Mouse (Mus musculus) retina, adult 2 months (tissue): ENCODE results near the gene Olig3.
"Not testable (repeated sequence)": the region's sequence is repeated elsewhere in the genome, so short reads cannot be mapped to it uniquely, and the experiment has no call there.

ENCODE experiments used
- DNase-seq: peaks from one replicate; pipeline ENCODE4 v3.0.0-alpha.2; 2012; ENCODE audit warnings: low read depth, low spot score

Olig3 gene

DNA sequence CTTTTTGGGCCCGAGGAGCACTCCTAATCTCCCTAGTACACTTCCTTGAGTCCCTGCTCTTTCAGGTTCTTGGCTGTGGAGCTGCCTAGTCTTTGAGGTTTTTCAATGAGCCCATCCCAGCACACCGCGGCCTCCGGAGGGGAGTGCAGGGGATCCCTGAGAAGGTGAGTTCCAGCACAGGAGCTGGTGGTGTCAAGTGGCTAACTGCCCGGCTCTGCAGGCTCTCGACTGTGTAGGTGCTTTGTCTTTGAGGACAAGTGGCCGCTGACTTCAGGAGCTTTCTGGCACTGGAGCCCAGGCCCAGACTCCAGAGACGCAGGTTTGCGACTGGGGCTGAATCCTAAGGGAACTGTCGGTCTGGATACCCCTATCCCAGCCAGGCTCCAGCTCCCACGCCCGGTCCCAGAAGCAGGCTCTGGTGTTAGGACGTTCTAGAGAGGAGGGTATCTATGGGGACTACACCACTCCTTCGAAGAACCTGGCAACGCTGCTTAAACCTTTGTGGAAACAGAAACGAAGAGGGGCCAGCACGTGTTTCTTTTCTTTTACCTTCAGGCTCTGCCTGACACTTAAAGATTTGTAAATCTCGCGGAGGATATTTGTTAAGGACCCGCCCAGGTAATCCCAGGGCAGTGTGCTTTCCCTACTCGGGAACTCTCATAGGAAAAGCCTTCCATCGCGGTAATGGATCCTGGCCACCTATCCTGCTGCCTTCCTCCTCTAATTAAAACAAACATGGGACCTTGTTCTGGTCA, 5.4 kb downstream of the Olig3 start:
- DNase-seq = no peak

- no peak for DNase-seq
Observed at GRCm38 (mm10) chr10:19362294-19362590, 5.9 kb downstream of the Olig3 start.

DNA sequence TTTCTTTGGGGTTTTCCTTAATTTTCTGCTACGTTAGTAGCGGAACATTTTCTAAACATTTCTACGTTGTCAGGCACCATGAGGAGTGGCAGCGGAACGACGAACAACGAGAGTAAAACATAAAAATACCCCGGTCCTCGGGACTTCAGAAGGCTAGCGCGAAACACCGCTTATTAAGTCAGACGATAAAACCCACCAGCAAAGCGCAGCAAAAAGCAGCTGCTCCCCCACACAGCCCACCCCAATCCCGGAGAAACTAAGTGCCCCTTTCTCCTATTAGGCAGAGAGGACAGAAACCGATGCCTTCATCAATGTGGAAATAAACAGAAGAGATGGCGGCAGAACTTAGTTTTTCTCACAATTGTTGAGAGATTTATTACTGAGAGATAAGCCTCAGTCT, 6.5 kb downstream of the Olig3 start:
- no peak for DNase-seq

GRCm38 (mm10) chr10:19363365-19363764, 7.0 kb downstream of the Olig3 start:
- DNase-seq = no peak

- no peak for DNase-seq
Observed at GRCm38 (mm10) chr10:19369143-19369542, 12.8 kb downstream of the Olig3 start.

DNA sequence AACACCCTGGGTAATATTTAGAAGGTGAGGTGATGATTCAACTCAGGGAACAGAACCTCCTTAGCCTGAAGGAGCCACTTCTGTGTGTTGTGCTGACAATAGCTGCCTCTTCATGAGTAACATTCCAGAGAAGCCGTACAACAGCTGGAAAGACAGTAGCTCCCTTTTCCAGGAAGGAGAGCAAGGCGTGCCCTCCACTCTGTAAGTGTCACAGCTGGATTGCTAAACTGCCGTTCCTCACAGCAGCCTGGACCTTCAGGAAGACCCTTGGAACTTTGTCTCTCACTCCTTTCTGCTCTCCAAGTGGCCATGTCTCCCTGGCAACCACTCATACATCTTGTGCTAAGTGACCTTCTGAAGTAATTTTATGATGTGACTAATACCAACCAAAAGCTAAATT, 13.8 kb downstream of the Olig3 start:
- no peak for DNase-seq

GRCm38 (mm10) chr10:19372263-19372662, 15.9 kb downstream of the Olig3 start:
- no peak for DNase-seq

DNA sequence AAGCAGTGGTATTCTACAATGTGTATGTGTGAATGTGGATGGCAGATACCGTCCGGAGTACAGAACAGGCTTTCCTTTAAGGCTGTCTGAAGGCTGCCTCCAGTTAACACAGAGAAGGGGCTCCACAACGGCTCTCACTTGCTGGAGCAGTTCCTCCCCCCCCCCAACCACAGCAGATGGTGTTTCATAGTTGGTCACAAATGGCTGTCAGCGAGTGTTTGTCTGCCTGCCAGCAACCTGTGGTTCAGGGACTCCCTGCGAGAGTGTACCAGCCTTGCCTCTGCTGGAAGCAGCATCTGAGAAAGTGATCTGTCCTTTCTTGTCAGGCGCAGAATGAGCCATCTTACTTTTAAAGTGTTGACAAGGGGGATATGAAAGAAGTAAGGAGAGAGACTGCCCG, 17.5 kb downstream of the Olig3 start:
- DNase-seq = no peak

DNA sequence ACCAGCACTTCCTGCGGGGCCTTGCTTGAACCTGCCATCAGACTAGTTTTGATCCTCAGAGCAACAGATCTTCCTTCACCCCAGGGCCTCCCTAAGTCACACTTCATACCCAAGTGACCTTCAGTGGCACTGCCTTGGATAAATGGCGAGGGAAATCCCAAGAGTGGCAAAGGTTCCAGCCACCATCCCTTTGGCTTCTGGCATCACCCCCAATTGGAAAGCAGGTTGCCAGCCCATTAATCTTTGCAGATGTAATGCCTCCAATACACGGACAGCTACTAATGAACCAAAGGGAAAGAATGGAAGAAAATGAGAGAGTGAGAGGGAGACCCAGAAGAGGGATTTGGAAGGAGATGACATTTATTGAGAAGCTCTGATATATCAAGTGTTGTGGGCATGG, 18.0 kb downstream of the Olig3 start:
- no peak for DNase-seq

DNA sequence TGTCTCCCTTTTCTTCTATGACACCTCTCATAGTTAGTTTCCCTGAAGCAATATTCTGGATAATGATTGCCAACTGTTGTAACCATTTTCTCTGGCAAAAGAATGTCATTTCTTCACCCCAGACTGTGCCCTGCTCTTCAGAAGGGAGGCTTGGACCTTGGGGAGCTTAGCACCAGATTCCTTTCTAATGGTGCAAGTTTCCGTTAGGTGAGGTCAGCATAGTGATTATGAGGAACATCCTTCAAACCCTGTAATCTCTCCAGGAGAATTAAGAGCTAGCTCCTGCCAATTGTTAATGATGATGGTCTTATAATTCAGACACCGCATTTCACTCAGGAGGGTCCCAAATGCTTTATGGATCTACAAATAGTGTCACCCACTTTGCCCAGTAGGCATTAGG, 19.5 kb downstream of the Olig3 start:
- no peak for DNase-seq

GRCm38 (mm10) chr10:19380971-19381370, 24.6 kb downstream of the Olig3 start:
- not testable (repeated sequence) for DNase-seq

- DNase-seq = no peak
Observed at GRCm38 (mm10) chr10:19384176-19384575, 27.8 kb downstream of the Olig3 start.

GRCm38 (mm10) chr10:19391819-19392218, 35.5 kb downstream of the Olig3 start:
- DNase-seq = no peak

DNA sequence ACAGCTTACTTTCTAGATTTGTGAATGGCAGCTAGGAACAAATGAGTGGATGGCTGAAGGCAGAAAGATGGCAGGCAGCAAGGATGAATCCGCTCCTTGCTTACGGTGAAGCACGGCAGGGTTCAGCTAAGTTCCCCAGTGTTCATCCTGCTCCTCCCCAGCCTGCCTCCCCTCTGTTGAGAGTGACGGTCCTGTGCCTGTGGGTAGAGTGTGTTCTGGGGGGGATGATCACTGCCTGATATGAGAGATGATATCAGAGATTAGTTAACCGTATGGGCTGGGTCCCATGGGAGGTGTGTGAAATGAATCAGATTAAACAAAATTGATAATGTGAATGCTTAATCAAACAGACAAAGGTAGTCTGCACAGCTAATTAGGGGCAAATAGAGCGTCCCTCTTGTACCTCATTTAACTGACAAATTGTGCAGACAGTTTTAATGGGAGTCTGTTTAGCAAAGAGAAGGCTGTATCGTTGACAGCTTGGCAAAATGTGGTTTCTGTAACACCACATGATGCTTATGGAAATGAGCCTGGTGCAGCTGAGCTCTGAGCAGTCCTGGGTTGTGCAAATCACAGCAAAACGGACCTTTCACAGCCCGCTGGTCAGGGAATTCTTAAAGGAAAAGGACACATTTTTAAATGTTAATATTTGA, 40.3 kb downstream of the Olig3 start:
- no peak for DNase-seq

DNA sequence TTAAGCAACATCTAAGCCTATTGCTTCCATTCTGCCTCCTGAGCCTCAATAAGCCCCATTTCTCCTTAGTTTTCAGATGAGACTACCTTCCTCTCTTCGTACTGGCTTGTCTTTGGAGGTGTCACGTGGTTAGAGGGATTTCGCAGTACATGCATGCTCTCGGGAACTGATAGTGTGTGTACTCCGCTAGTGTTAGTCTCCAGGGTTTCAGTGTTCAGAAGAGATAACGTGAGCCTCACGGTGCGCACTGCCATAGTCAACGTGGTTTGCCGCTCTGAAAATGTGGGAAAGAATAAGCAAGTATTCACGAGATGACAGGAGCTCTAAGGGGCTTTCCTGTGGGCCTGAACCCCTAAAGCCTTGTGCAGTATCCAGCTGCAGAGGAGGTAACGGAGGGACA, 41.1 kb downstream of the Olig3 start:
- DNase-seq = no peak

DNA sequence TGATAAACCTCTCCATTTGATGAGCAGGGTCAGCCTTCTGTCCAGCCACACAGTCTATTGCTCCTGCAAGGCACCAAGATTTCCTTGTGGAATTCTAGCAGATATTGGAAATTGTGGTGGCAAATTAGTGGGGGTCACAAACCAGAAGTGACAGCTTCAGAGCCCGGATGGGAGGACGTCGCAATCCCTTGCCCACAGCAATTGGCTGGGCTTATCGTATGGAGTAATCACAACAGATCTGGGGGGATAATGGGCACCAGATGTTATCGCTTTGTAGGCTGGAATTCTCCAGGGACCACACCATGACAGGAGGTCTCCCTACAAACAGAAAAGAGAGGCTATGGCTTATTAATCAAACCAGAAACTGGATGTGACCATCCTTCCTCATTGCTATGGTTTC, 44.8 kb downstream of the Olig3 start:
- DNase-seq = no peak

DNA sequence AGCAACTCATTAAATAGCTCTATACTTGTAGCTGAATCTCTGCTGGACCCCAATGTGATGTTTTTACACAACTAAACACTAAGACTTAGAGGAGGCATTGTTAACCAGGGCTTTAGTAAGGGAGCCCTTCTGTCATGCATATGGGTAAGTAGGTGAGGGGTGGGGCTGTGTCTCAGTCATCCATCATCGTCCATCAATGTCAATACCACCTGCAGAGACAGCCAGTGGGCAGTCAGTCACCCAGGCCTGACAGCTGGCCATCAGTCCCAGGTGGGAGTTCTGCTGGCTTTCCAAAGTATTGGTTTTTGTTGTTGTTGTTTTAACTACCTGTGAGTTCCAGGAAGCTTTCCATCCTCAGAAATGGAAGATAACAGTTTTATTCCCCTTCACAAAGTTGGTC, 48.1 kb downstream of the Olig3 start:
- DNase-seq = no peak

DNA sequence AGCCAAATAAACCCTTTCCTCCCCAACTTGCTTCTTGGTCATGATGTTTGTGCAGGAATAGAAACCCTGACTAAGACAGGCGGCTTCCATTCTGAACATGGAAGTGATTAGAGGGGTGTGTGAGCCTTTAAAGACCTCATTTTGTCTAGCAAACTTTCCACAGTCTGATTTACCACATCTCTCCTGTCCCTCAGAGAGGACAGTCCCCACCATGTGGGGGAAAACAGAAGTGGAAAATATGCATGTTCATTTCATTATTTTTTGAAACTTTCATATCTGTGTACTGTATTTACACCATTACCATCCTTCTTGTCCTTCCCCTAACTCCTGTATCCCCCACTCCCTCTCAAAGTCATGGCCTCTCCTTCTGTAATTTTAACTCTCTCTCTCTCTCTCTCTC, 49.6 kb downstream of the Olig3 start:
- no peak for DNase-seq

DNA sequence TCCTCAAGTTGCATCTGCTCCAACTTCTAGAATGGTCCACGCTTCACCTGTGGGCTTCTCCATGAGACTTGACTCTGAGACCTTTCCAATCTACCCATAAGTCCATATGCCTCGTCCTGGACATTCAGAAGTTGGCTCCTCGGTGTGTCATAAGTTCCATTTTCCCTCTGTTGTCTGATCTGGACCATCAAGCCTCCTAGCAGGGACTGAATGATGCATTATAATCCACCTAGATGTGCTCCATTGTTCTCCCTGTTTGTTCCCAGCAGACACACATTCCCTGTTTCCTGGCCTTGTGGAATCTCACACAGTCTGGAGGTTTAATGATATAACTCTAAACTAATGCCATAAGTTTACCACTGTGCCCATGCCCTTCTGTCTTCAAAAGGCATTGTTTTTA, 50.8 kb downstream of the Olig3 start:
- no peak for DNase-seq
